Comparison of ENCODE assay signal across 9 mouse cellular contexts in genomic region chr11:116498596-116498995, GRCm38 (mm10). TPM values are rescaled to one million over a fixed set of nuclear protein-coding genes. Genes with fewer than 3 reads are reported as not detected.
DNase-seq lines count a peak whose midpoint lies in the region; ATAC-seq lines count a peak whose summit lies in the region.
"Had no signal": no experiment of that assay in that cellular context is flagged by ENCODE, and none has a peak within 500 bp of the region (broad histone marks: within the 10 kb centered on the region; RNA-seq: fewer than 3 reads in every experiment).

No protein-coding gene starts in this region.

- peaks cover 5% of the 10 kb centered on the region; the same call in 1 of the 2 replicates for H3K4me1 ChIP-seq in lung, embryonic 16.5 days (replicated peaks; ENCODE audit: control insufficient read depth, insufficient read depth, low read length)
- H3K4me1 ChIP-seq in hindbrain, embryonic 10.5 days (replicated peaks) = peaks cover 25% of the 10 kb centered on the region
- peaks cover 24% of the 10 kb centered on the region for H3K4me1 ChIP-seq in liver, embryonic 15.5 days (replicated peaks)

- 22% methylated on average over 34 of the region's 34 CpGs for WGBS in lung, embryonic 16.5 days
- 24% methylated on average over 34 of the region's 34 CpGs for whole genome bisulfite sequencing in hindbrain, embryonic 10.5 days
- 40% methylated on average over 34 of the region's 34 CpGs for WGBS in liver, embryonic 15.5 days (ENCODE audit: insufficient replicate concordance)

- H3K27ac ChIP-seq in lung, embryonic 16.5 days (ENCODE audit: low read length) = no peak overlapping the region
- 0 out of 2 replicates have a peak overlapping the region, but pooled peaks have one; percentile 37 for H3K27ac ChIP-seq in hindbrain, embryonic 10.5 days
- no peak overlapping the region for H3K27ac ChIP-seq in liver, embryonic 15.5 days (replicated peaks)

- no peaks in the 10 kb centered on the region; the same call in 1 of the 2 replicates for H3K27me3 ChIP-seq in lung, embryonic 16.5 days (ENCODE audit: control insufficient read depth, insufficient read depth, low read depth, low read length)
- H3K27me3 ChIP-seq in hindbrain, embryonic 10.5 days (ENCODE audit: insufficient read depth, poor library complexity, severe bottlenecking) = no peaks in the 10 kb centered on the region; the same call in 1 of the 2 replicates
- H3K27me3 ChIP-seq in liver, embryonic 15.5 days = no peaks in the 10 kb centered on the region

- H3K4me2 ChIP-seq in lung, embryonic 16.5 days (ENCODE audit: low read depth, low read length) = peak overlapping the region; percentile 64
- peak overlapping the region; percentile 48 for H3K4me2 ChIP-seq in liver, embryonic 15.5 days

- H3K4me3 ChIP-seq in lung, embryonic 16.5 days (ENCODE audit: low read length) = peak overlapping the region; percentile 42
- H3K4me3 ChIP-seq in hindbrain, embryonic 10.5 days = peak overlapping the region; percentile 37
- 0 out of 2 replicates have a peak overlapping the region, but pooled peaks have one; percentile 12 for H3K4me3 ChIP-seq in liver, embryonic 15.5 days (replicated peaks)

- no peak for DNase-seq in lung, postnatal 14 days
- DNase-seq in hindbrain, embryonic 10.5 days (ENCODE audit: low spot score) = no peak
- DNase-seq in testis, postnatal 10 days (ENCODE audit: low spot score) = peak; percentile 62
- no peak for DNase-seq in urinary bladder, adult 2 months (ENCODE audit: low spot score)
- no peak for DNase-seq in embryo, embryonic 10 days (ENCODE audit: low spot score)
- DNase-seq: gastrocnemius, postnatal 25 days; left cerebral cortex, postnatal 4 days had no signal

- peaks cover 3% of the 10 kb centered on the region; the same call in 1 of the 2 replicates for H3K9me3 ChIP-seq in lung, embryonic 16.5 days (ENCODE audit: control insufficient read depth, low read length)
- peaks cover 3% of the 10 kb centered on the region; the same call in 1 of the 2 replicates for H3K9me3 ChIP-seq in hindbrain, embryonic 10.5 days
- H3K9me3 ChIP-seq in liver, embryonic 15.5 days (replicated peaks) = no peaks in the 10 kb centered on the region

- H3K9ac ChIP-seq in lung, embryonic 16.5 days (ENCODE audit: low read length) = peak overlapping the region; percentile 63
- H3K9ac ChIP-seq in liver, embryonic 15.5 days = no peak overlapping the region

- no peaks in the 10 kb centered on the region for H3K36me3 ChIP-seq in lung, embryonic 16.5 days (ENCODE audit: control insufficient read depth, insufficient read depth, low read length)
- no peaks in the 10 kb centered on the region for H3K36me3 ChIP-seq in hindbrain, embryonic 10.5 days
- H3K36me3 ChIP-seq in liver, embryonic 15.5 days (replicated peaks) = no peaks in the 10 kb centered on the region; the same call in 1 of the 2 replicates

- ATAC-seq in lung, embryonic 16.5 days (ENCODE audit: low read depth) = peak; percentile 24; the same call in 1 of the 2 replicates
- no peak for ATAC-seq in liver, embryonic 15.5 days (ENCODE audit: insufficient read depth)

RNA-seq across cellular contexts. Expression of gene Prpsap1, which starts 4.6 kb away (rescaled TPM):
- 167 and 177 TPM in 2 replicates for polyA plus RNA-seq in lung, embryonic 16.5 days (2015; fragmentation: Nextera tagmentation; extraction: Ambion mirVana)
- polyA plus RNA-seq in hindbrain, embryonic 10.5 days (2016; fragmentation: Nextera tagmentation; extraction: Ambion mirVana) = 210 and 236 TPM in 2 replicates
- polyA plus RNA-seq in liver, embryonic 15.5 days (2015; fragmentation: Nextera tagmentation; extraction: Ambion mirVana) = 45.1 and 49.0 TPM in 2 replicates
- 154 and 165 TPM in 2 replicates for polyA plus RNA-seq in urinary bladder, adult 2 months (2012; rRNA removed)

RNA-seq across cellular contexts. Expression of gene Sphk1, which starts 32.1 kb away (rescaled TPM):
- 7.0 and 9.6 TPM in 2 replicates for polyA plus RNA-seq in lung, embryonic 16.5 days (2015; fragmentation: Nextera tagmentation; extraction: Ambion mirVana)
- 8.6 and 11.1 TPM in 2 replicates for polyA plus RNA-seq in hindbrain, embryonic 10.5 days (2016; fragmentation: Nextera tagmentation; extraction: Ambion mirVana)
- 28.8 and 32.7 TPM in 2 replicates for polyA plus RNA-seq in liver, embryonic 15.5 days (2015; fragmentation: Nextera tagmentation; extraction: Ambion mirVana)
- polyA plus RNA-seq in urinary bladder, adult 2 months (2012; rRNA removed) = 18.2 and 21.8 TPM in 2 replicates

RNA-seq across cellular contexts. Expression of gene Qrich2, which starts 32.6 kb away (rescaled TPM):
- 0.26 TPM in 1 of 2 replicates, not detected in the other for polyA plus RNA-seq in lung, embryonic 16.5 days (2015; fragmentation: Nextera tagmentation; extraction: Ambion mirVana)
- polyA plus RNA-seq in hindbrain, embryonic 10.5 days (2016; fragmentation: Nextera tagmentation; extraction: Ambion mirVana) = 0.16 and 0.20 TPM in 2 replicates
- not detected in 2 replicates for polyA plus RNA-seq in liver, embryonic 15.5 days (2015; fragmentation: Nextera tagmentation; extraction: Ambion mirVana)
- polyA plus RNA-seq in urinary bladder, adult 2 months (2012; rRNA removed) = 0.06 and 0.12 TPM in 2 replicates
